Mouse (Mus musculus): ENCODE measurements around the gene Plekha3. TPM values are rescaled to one million over a fixed set of nuclear protein-coding genes. Genes with fewer than 3 reads are reported as not detected.

The Plekha3 gene
- polyA plus RNA-seq (2012; rRNA removed), result 5.3 TPM in 2 replicates

DNA sequence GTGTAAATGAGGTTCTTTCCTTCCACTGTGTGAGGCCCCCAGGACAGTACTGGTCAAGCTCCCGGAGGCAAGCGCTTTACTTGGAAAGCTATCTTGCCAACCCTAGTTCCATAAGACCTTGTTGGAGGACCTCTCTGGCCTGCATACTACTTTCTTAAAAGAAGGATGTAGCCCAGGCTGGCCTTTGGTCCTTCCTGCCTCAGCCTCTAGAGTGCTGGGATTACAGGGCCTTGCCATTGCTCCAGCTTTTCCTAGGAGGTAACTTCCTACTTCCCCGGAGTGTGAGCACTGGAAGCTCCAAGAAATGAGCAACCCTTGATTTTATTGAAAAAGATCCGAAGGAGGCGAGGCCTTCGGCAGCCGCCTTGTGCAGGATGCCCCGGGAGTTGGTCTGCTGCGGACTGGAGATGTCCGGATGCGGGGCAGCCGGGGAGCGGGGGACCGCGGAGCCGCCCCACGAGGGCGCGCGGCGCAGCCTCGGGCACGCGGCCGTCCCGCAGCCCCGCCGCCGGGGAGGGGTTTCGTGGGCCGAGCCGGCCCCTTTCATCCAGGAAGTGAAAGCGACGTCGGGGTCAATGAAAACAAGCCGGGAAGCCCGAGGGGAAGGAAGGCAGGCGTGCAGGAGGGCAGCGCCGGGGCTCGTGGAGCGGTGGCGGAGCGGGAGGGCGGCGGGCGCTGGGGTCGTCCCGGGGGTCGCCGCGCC lies at the start of gene Plekha3:
Gene Plekha3, plus strand, starts transcription at position 557 of the 703 bp plus-strand sequence.

DNA sequence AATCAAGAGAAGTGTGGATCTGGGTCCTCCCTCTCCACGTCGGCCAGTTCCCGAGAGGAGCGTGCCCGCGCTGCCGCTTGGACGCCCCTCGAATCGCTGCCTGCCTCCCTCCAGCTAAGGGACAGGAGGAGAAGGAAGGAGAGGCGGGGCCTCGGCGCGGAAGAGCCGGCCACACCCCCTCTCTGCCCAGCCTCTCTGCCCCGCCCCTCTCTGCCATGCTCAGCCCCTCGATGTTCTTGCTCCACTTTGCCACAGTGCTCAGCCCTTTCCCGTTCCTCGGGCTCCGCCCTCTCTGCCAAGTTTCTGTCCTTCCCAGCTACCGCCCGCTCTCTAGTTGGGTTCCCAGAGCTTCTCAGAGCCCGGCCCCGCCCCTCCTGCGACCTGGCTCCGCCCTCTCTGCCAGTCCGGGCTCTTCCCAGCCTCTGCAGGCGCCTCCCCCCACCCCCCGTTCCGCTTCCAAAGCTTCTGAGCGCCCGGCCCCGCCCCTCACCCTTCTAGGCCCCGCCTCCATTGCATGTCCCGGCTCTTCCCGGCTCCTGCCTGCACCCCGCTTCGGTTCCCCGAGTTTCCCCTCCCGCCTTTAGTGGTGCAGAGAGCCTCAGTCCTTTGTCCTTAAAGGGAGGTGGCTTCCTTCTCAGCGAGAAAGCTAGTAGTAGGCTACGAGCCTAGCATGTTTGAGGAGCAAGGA lies 27.1 kb upstream of the Plekha3 start, which contains the start of the genes Prkra and Pjvk:
Gene Prkra, minus strand, starts transcription at position 133 of the 688 bp plus-strand sequence.
Gene Pjvk, plus strand, starts transcription at position 594 of the 688 bp plus-strand sequence.

DNA sequence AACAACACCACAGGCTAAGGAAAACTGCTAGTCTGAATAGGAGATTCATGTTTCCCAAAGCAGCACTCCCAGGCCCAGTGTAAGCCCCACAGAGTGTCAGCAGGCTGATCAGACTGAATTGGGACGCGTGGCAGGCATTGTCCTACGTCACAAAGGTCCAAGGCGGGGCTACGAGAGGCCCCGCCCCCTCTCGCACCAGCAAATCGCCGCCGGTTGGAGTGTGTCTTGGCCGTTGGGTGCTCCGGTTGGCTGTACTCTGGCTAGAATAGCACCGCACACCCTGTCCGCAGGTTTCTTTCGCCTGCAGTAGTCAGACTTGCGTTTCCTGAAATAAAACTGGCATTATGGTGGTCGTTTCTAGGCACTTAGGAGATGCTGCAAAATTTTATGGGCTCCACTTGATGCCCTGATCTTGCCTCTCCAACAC lies 2.1 kb upstream of the Plekha3 start, which contains the start of gene Fkbp7:
Gene Fkbp7, minus strand, starts transcription at position 151 of the 427 bp plus-strand sequence.

Other genes starting within 250 kb of the Plekha3 start
- gene Prkra, start 27.3 kb upstream of the Plekha3 start, polyA plus RNA-seq (2012; rRNA removed), result 8.7 and 10.1 TPM in 2 replicates
- 0.05 TPM in 2 replicates for gene Pjvk, start 26.8 kb upstream of the Plekha3 start, polyA plus RNA-seq (2012; rRNA removed)
- gene Fkbp7, start 2.2 kb upstream of the Plekha3 start, polyA plus RNA-seq (2012; rRNA removed), result 3.9 and 4.6 TPM in 2 replicates

Data from liver, embryonic 18 days (tissue).